Mouse (Mus musculus) liver, embryonic 14.5 days (tissue): ENCODE data around the gene Cmtm2b.

Experiments used
- CTCF ChIP-seq: IDR thresholded peaks from 2 replicates; pipeline ENCODE4 v1.5.1; 2016; ENCODE audit warnings: antibody characterized with exemption, low read depth, control low read depth
- EP300 ChIP-seq: IDR thresholded peaks from 2 replicates; pipeline ENCODE4 v1.6.1; 2016; ENCODE audit warnings: antibody characterized with exemption, low read depth

GRCm38 (mm10) chr8:104365695-104366094 lies 43.7 kb downstream of the Cmtm2b start:
- TF ChIP-seq EP300: no peak
- TF ChIP-seq CTCF: no peak
